Mouse (Mus musculus) E14TG2a.4 (cell line): ENCODE measurements at regions not wholly inside any gene's neighbourhood (a gene's known extent, or its start where the extent isn't known, plus 50 kb on each side); places are given as distances from the start of the nearest gene placed in this dataset.
A peak's percentile ranks its signal among the peaks of the same experiment; 100 is the strongest.

Source experiments
- H3K27me3 ChIP-seq: 2 replicates; pipeline ENCODE4 v1.6.1; 2014; ENCODE audit warnings: low read length, control low read depth; ENCODE audit not compliant: insufficient read depth
- H3K36me3 ChIP-seq: 2 replicates; pipeline ENCODE4 v1.6.1; 2014; ENCODE audit warnings: low read length, control low read depth; ENCODE audit not compliant: insufficient read depth
- H3K4me1 ChIP-seq: replicated peaks from 2 replicates; pipeline ENCODE4 v1.6.1; 2014; ENCODE audit warnings: low read depth, low read length, control low read depth
- H3K4me3 ChIP-seq: replicated peaks from 2 replicates; pipeline ENCODE4 v1.5.1; 2014; ENCODE audit warnings: mild to moderate bottlenecking, low read length
- H3K9me3 ChIP-seq: 2 replicates; pipeline ENCODE4 v1.6.1; 2014; ENCODE audit warnings: low read length, control low read depth
- CTCF ChIP-seq: conservative IDR thresholded peaks from 2 replicates; pipeline ENCODE4 v1.5.1; 2014; ENCODE audit warnings: low read length
- NANOG ChIP-seq: IDR thresholded peaks from 2 replicates; pipeline ENCODE4 v1.6.1; 2014; ENCODE audit warnings: borderline replicate concordance, low read length, mixed read lengths
- POU5F1 ChIP-seq: IDR thresholded peaks from 2 replicates; pipeline ENCODE4 v1.6.1; 2014; ENCODE audit warnings: low read length, borderline replicate concordance

- H3K36me3 ChIP-seq: no peaks in the 10 kb centered on the region
- peaks cover 8% of the 10 kb centered on the region for H3K9me3 ChIP-seq
- peaks cover 14% of the 10 kb centered on the region for H3K4me1 ChIP-seq
- H3K27me3 ChIP-seq: no peaks in the 10 kb centered on the region
- no peak for TF ChIP-seq POU5F1
- no peak for TF ChIP-seq CTCF
- no peak for TF ChIP-seq NANOG
- no peak overlapping the region for H3K4me3 ChIP-seq
Observed at GRCm38 (mm10) chr2:70914372-70914771, 88.8 kb upstream of the Tlk1 start.

GRCm38 (mm10) chr2:70909401-70909800 lies 83.9 kb upstream of the Tlk1 start:
- Histone ChIP-seq H3K27me3 (no peaks in the 10 kb centered on the region), H3K9me3 (peaks cover 8% of the 10 kb centered on the region), H3K4me3 (no peak overlapping the region), H3K36me3 (no peaks in the 10 kb centered on the region), H3K4me1 (peaks cover 16% of the 10 kb centered on the region)
- TF ChIP-seq CTCF: no peak
- no peak for TF ChIP-seq NANOG
- TF ChIP-seq POU5F1: no peak

- Histone ChIP-seq H3K4me3 (no peak overlapping the region), H3K36me3 (no peaks in the 10 kb centered on the region), H3K9me3 (peaks cover 8% of the 10 kb centered on the region), H3K4me1 (peaks cover 16% of the 10 kb centered on the region), H3K27me3 (no peaks in the 10 kb centered on the region)
- no peak for TF ChIP-seq CTCF
- TF ChIP-seq POU5F1: no peak
- TF ChIP-seq NANOG: no peak
Observed at GRCm38 (mm10) chr2:70908579-70908978, 83.1 kb upstream of the Tlk1 start.

GRCm38 (mm10) chr2:70906216-70906615 lies 80.7 kb upstream of the Tlk1 start:
- Histone ChIP-seq H3K27me3 (no peaks in the 10 kb centered on the region), H3K9me3 (no peaks in the 10 kb centered on the region), H3K4me1 (peaks cover 16% of the 10 kb centered on the region), H3K36me3 (no peaks in the 10 kb centered on the region), H3K4me3 (no peak overlapping the region)
- TF ChIP-seq NANOG (no peak), CTCF (no peak), POU5F1 (no peak)

DNA sequence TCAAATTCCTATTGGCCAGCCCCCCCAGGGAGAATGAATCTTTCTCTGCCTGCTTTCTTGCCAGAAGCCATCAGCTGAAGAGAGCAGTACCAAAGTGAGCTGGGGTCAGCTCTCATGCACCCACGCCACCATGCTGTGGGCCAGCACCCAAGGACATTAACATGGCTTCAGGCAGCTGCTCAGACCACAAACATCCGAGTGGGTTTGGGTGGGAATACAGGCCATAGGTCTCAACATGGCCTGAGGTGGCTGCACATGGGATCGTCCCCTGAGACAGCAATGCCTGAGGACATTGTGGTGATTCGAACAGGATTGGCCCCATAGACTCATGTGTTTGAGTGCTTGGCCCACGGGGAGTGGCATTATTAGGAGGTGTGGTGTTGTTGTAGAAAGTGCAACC lies 78.9 kb upstream of the Tlk1 start:
- Histone ChIP-seq H3K4me1 (peaks cover 11% of the 10 kb centered on the region), H3K36me3 (no peaks in the 10 kb centered on the region), H3K9me3 (no peaks in the 10 kb centered on the region), H3K4me3 (no peak overlapping the region), H3K27me3 (0 out of 2 replicates have a peak, but pooled peaks cover 4% of the 10 kb centered on the region)
- TF ChIP-seq NANOG (no peak), CTCF (no peak), POU5F1 (no peak)

DNA sequence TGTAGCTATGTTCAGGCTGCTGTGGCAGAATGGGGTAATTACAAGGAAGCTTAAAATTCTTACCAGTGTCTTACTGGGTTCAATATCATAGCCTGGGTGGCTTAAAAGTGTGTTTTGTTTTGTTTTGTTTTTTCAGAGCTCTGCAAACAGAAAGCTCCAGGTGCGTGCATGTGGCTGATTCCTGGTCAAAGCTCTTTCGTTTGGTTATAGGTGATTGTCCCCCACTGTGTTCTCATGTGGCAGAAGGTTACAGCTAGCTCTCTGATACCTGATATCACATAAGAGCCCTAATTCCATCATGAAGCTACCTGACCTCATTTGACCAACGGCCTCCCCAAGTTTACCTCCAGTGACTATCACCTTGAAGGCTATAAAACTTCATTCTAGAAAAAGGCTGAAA lies 76.7 kb upstream of the Tlk1 start:
- Histone ChIP-seq H3K36me3 (no peaks in the 10 kb centered on the region), H3K27me3 (0 out of 2 replicates have a peak, but pooled peaks cover 4% of the 10 kb centered on the region), H3K4me1 (no peaks in the 10 kb centered on the region), H3K9me3 (peaks cover 1% of the 10 kb centered on the region; the same call in 1 of the 2 replicates), H3K4me3 (no peak overlapping the region)
- 0 out of 2 replicates have a peak, but pooled peaks have one; percentile 0 for TF ChIP-seq CTCF
- no peak for TF ChIP-seq NANOG
- TF ChIP-seq POU5F1: no peak

- H3K4me1 ChIP-seq: no peaks in the 10 kb centered on the region
- TF ChIP-seq NANOG (no peak), CTCF (no peak), POU5F1 (no peak)
- no peak overlapping the region for H3K4me3 ChIP-seq
- peaks cover 9% of the 10 kb centered on the region for H3K9me3 ChIP-seq
- no peaks in the 10 kb centered on the region for H3K36me3 ChIP-seq
- 0 out of 2 replicates have a peak, but pooled peaks cover 4% of the 10 kb centered on the region for H3K27me3 ChIP-seq
Observed at GRCm38 (mm10) chr2:70901479-70901878, 76.0 kb upstream of the Tlk1 start.

GRCm38 (mm10) chr2:70899056-70899455 lies 73.5 kb upstream of the Tlk1 start:
- H3K4me3 ChIP-seq: no peak overlapping the region
- H3K4me1 ChIP-seq: no peaks in the 10 kb centered on the region
- TF ChIP-seq POU5F1: no peak
- no peak for TF ChIP-seq NANOG
- TF ChIP-seq CTCF: no peak
- H3K36me3 ChIP-seq: no peaks in the 10 kb centered on the region
- H3K9me3 ChIP-seq: peaks cover 11% of the 10 kb centered on the region
- 0 out of 2 replicates have a peak, but pooled peaks cover 4% of the 10 kb centered on the region for H3K27me3 ChIP-seq

DNA sequence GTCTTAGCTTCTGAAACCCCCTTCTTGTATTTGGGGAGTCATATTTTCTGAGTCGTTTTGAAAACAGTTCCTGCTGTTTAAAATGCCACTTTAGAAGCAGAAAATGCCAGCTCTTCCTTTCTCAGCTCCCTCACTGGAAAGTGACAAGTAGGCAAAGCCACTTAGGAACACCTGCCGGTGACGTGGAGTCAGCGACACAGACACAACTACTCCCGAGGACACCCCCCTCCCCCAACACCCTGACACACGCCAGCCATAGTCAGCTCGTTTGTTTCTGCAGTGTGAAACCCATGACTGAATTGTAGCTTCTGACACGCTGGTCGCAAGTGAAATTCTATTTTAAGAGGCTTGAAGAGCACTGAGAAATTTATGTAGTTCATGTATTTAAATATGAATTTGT lies 72.9 kb upstream of the Tlk1 start:
- no peaks in the 10 kb centered on the region for H3K4me1 ChIP-seq
- TF ChIP-seq NANOG (no peak), POU5F1 (no peak), CTCF (no peak)
- 0 out of 2 replicates have a peak, but pooled peaks cover 4% of the 10 kb centered on the region for H3K27me3 ChIP-seq
- peaks cover 11% of the 10 kb centered on the region for H3K9me3 ChIP-seq
- no peaks in the 10 kb centered on the region for H3K36me3 ChIP-seq
- H3K4me3 ChIP-seq: no peak overlapping the region
